Mouse (Mus musculus): Measurements from ENCODE around the gene Fbxo36. TPM values are rescaled to one million over a fixed set of nuclear protein-coding genes. Genes with fewer than 3 reads are reported as not detected.
A peak's percentile ranks its signal among the peaks of the same experiment; 100 is the strongest.

Fbxo36 gene
- polyA plus RNA-seq, 1 experiment from 2014 or later, result 20.0 TPM

DNA sequence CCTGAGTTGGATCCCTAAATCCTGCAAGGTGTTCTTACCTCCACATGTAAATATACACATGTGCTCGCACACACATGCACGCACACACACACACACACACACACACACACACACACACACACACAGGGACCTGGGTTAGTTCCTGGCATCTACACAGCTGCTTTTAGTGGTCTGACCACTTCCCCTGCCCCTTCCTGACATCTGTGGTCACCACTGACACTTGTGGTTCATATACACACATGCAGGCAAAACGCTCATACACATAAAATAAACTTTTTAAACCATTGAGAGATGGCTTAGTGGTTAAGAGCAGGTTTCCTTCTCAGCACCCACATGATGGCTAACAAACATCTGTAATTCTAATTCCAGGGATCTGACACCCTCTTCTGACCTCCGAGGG lies 75.4 kb downstream of the Fbxo36 start:
- Histone ChIP-seq H3K27me3 (replicated peaks; ENCODE audit: control insufficient read depth, insufficient read depth, low read length) (no peaks in the 10 kb centered on the region), H3K9me3 (ENCODE audit: control insufficient read depth, low read length) (no peaks in the 10 kb centered on the region), H3K4me3 (ENCODE audit: low read depth, low read length) (no peak overlapping the region), H3K27ac (replicated peaks; ENCODE audit: low read depth, low read length) (no peak overlapping the region), H3K4me1 (ENCODE audit: control insufficient read depth, insufficient read depth, low read length) (no peaks in the 10 kb centered on the region), H3K36me3 (ENCODE audit: control insufficient read depth, insufficient read depth, low read length) (no peaks in the 10 kb centered on the region), H3K4me2 (ENCODE audit: low read depth, low read length) (no peak overlapping the region), H3K9ac (ENCODE audit: low read depth, low read length) (no peak overlapping the region)
- DNase-seq (ENCODE audit: low spot score) (no peak), ATAC-seq (ENCODE audit: low read depth) (no peak)
- 81% methylated on average over 4 of the region's 4 CpGs for WGBS

DNA sequence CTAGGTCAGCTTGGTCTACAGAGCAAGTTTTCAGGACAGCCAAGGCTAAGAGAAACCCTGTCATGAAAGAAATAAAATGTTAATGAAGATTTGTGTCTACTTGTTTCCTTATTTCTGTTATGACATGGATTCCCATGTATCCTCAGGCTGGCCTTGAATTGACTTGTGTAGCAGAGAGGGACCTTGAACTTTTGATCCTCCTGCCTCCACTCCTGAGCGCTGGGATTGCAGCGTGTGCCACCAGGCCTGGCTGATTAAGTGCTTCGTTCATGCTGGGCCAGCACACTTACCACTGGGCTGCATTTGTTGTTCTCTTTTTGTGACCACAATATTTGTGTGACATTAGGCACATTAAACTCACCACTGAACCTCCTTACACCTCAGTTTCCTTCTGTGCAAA lies 79.2 kb downstream of the Fbxo36 start:
- Histone ChIP-seq H3K4me3 (ENCODE audit: low read depth, low read length) (no peak overlapping the region), H3K4me1 (ENCODE audit: control insufficient read depth, insufficient read depth, low read length) (no peaks in the 10 kb centered on the region), H3K36me3 (ENCODE audit: control insufficient read depth, insufficient read depth, low read length) (no peaks in the 10 kb centered on the region), H3K27me3 (replicated peaks; ENCODE audit: control insufficient read depth, insufficient read depth, low read length) (no peaks in the 10 kb centered on the region), H3K4me2 (ENCODE audit: low read depth, low read length) (no peak overlapping the region), H3K27ac (replicated peaks; ENCODE audit: low read depth, low read length) (no peak overlapping the region), H3K9ac (ENCODE audit: low read depth, low read length) (no peak overlapping the region), H3K9me3 (ENCODE audit: control insufficient read depth, low read length) (no peaks in the 10 kb centered on the region)
- no peak for ATAC-seq (ENCODE audit: low read depth)
- 85% methylated on average over 3 of the region's 3 CpGs for WGBS
- no peak for DNase-seq (ENCODE audit: low spot score)

DNA sequence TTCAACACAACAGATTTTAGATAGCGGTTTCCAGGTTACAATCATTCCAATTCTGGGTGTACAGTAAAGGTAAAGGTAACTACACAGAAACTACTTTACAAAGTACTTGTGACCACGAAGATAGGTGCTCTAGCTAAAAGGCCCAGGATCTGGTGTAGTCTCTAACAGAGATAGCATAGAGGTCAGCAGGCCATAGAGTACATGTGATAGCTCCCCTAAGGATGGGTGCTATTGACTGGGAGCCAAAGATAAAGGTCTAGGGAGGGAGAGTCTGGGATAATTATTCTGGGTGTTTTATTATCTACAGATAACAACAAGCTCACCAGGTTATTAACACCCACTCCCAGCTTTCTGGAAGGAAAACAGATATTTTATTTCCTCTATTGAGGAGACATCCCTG lies 83.8 kb downstream of the Fbxo36 start:
- 86% methylated on average over 2 of the region's 2 CpGs for WGBS

DNA sequence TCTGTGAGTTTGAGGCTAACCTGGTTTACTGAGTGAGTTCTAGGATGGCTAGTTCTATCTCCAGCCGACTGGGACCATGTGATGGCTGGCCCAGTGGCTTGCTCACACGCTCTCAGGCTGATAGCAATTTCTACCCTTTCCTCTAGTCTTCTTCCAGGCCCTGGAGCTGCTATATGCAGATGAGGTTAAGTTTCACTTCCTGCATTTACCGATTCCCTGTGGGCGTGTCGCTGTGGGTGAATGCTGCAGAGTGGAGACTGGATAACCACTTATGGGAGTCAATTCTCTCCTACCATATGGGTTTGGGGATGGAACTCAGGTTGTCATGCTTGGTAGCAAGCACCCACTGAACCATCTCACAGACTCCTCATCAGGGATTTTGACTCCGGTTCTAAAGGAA lies 84.5 kb downstream of the Fbxo36 start:
- DNase-seq (ENCODE audit: low spot score), result no peak
- Histone ChIP-seq H3K27me3 (replicated peaks; ENCODE audit: control insufficient read depth, insufficient read depth, low read length) (no peaks in the 10 kb centered on the region), H3K36me3 (ENCODE audit: control insufficient read depth, insufficient read depth, low read length) (no peaks in the 10 kb centered on the region), H3K4me3 (ENCODE audit: low read depth, low read length) (no peak overlapping the region), H3K27ac (replicated peaks; ENCODE audit: low read depth, low read length) (no peak overlapping the region), H3K4me1 (ENCODE audit: control insufficient read depth, insufficient read depth, low read length) (no peaks in the 10 kb centered on the region), H3K9me3 (ENCODE audit: control insufficient read depth, low read length) (no peaks in the 10 kb centered on the region), H3K9ac (ENCODE audit: low read depth, low read length) (no peak overlapping the region), H3K4me2 (ENCODE audit: low read depth, low read length) (no peak overlapping the region)
- no peak for ATAC-seq (ENCODE audit: low read depth)
- 66% methylated on average over 6 of the region's 6 CpGs for WGBS

More for the DNA sequence above, 83.8 kb downstream of the Fbxo36 start:
- Histone ChIP-seq H3K4me2 (ENCODE audit: low read depth, low read length) (no peak overlapping the region), H3K4me3 (ENCODE audit: low read depth, low read length) (no peak overlapping the region), H3K9ac (ENCODE audit: low read depth, low read length) (no peak overlapping the region), H3K36me3 (ENCODE audit: control insufficient read depth, insufficient read depth, low read length) (no peaks in the 10 kb centered on the region), H3K27ac (replicated peaks; ENCODE audit: low read depth, low read length) (no peak overlapping the region), H3K9me3 (ENCODE audit: control insufficient read depth, low read length) (no peaks in the 10 kb centered on the region), H3K4me1 (ENCODE audit: control insufficient read depth, insufficient read depth, low read length) (no peaks in the 10 kb centered on the region), H3K27me3 (replicated peaks; ENCODE audit: control insufficient read depth, insufficient read depth, low read length) (no peaks in the 10 kb centered on the region)
- no peak for DNase-seq (ENCODE audit: low spot score)
- ATAC-seq (ENCODE audit: low read depth), result no peak

DNA sequence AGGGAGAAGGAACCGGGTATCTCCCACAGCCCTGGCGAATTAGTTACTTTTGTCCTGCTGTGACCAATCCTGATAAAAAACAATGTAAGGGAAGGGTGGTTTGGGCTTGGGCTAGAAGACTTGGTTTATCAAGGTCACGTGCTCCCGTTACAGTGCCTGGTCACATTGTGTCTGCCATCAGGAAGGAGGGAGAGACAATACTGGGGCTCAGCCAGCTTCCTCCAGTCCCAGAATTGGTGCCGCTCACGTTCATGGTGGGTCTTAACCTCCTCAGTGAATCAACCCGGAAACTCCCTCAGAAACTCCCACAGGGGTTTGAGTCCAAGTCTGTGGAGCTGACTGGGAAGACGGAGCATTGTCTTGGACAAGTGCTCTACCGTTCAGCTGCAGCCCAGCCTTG lies 86.0 kb downstream of the Fbxo36 start:
- Histone ChIP-seq H3K27ac (replicated peaks; ENCODE audit: low read depth, low read length) (no peak overlapping the region), H3K9ac (ENCODE audit: low read depth, low read length) (no peak overlapping the region), H3K36me3 (ENCODE audit: control insufficient read depth, insufficient read depth, low read length) (no peaks in the 10 kb centered on the region), H3K4me2 (ENCODE audit: low read depth, low read length) (no peak overlapping the region), H3K4me3 (ENCODE audit: low read depth, low read length) (no peak overlapping the region), H3K27me3 (replicated peaks; ENCODE audit: control insufficient read depth, insufficient read depth, low read length) (no peaks in the 10 kb centered on the region), H3K4me1 (ENCODE audit: control insufficient read depth, insufficient read depth, low read length) (no peaks in the 10 kb centered on the region), H3K9me3 (ENCODE audit: control insufficient read depth, low read length) (no peaks in the 10 kb centered on the region)
- WGBS, result 79% methylated on average over 9 of the region's 9 CpGs
- DNase-seq (ENCODE audit: low spot score), result no peak
- ATAC-seq (ENCODE audit: low read depth), result no peak

DNA sequence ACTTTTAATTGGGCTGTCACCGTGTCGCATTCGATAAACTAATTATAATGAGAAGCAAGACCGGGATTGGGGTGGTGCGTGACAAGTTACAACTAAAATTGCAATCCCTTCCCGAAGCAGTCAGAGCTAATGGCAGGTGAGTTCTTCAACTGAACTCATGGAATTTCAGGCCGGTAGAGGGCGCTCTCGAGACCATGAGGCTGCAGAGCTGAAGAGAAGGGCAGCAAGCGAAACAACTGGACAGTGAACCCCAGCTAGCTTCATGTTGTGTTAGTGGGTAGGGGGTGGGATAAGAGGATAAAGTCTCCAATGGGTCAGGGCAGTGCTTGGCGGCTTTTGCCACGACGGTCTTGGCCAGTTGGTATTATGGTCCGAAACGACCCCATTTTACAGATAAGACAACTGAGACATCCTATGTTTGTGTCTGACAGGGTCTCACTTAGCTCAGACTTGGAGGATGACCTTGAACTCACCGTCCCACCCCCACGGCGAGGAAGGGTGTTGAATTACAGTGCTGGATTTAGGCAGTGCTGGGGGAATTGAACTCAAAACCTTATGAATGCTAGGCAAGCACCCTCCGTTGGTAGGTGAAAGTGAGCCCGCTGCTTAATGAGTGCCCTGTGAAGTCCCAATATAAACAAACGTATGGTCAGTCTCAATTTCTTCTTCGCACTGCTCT lies 94.0 kb downstream of the Fbxo36 start:
- WGBS, result 14% methylated on average over 22 of the region's 22 CpGs
- Histone ChIP-seq H3K9me3 (ENCODE audit: control insufficient read depth, low read length) (no peaks in the 10 kb centered on the region), H3K4me2 (ENCODE audit: low read depth, low read length) (peak overlapping the region; percentile 88), H3K27me3 (replicated peaks; ENCODE audit: control insufficient read depth, insufficient read depth, low read length) (peaks cover 21% of the 10 kb centered on the region), H3K4me1 (ENCODE audit: control insufficient read depth, insufficient read depth, low read length) (no peaks in the 10 kb centered on the region), H3K27ac (replicated peaks; ENCODE audit: low read depth, low read length) (no peak overlapping the region), H3K4me3 (ENCODE audit: low read depth, low read length) (peak overlapping the region; percentile 53), H3K36me3 (ENCODE audit: control insufficient read depth, insufficient read depth, low read length) (no peaks in the 10 kb centered on the region), H3K9ac (ENCODE audit: low read depth, low read length) (0 out of 2 replicates have a peak overlapping the region, but pooled peaks have one; percentile 64)
- ATAC-seq (ENCODE audit: low read depth) (no peak; the same call in 1 of the 2 replicates), DNase-seq (ENCODE audit: low spot score) (peak; percentile 60)

- H3K4me3 ChIP-seq (ENCODE audit: low read depth, low read length), result peak overlapping the region; percentile 53
- H3K4me2 ChIP-seq (ENCODE audit: low read depth, low read length), result peak overlapping the region; percentile 88
- H3K9ac ChIP-seq (ENCODE audit: low read depth, low read length), result peak overlapping the region; percentile 64
- no peaks in the 10 kb centered on the region for H3K4me1 ChIP-seq (ENCODE audit: control insufficient read depth, insufficient read depth, low read length)
- H3K9me3 ChIP-seq (ENCODE audit: control insufficient read depth, low read length), result no peaks in the 10 kb centered on the region
- peaks cover 21% of the 10 kb centered on the region for H3K27me3 ChIP-seq (replicated peaks; ENCODE audit: control insufficient read depth, insufficient read depth, low read length)
- peak; percentile 25 for DNase-seq (ENCODE audit: low spot score)
- ATAC-seq (ENCODE audit: low read depth), result no peak
- H3K27ac ChIP-seq (replicated peaks; ENCODE audit: low read depth, low read length), result no peak overlapping the region
- H3K36me3 ChIP-seq (ENCODE audit: control insufficient read depth, insufficient read depth, low read length), result no peaks in the 10 kb centered on the region
- 0% methylated on average over 12 of the region's 12 CpGs for WGBS
Measured at GRCm38 (mm10) chr1:84934151-84934502, 94.5 kb downstream of the Fbxo36 start.

- WGBS, result under 1% methylated on average over 33 of the region's 59 CpGs
- Histone ChIP-seq H3K4me2 (ENCODE audit: low read depth, low read length) (peak within 1 kb of the TSS; percentile 88), H3K27me3 (replicated peaks; ENCODE audit: control insufficient read depth, insufficient read depth, low read length) (peaks cover 21% of the 10 kb centered on the region), H3K9me3 (ENCODE audit: control insufficient read depth, low read length) (no peaks in the 10 kb centered on the region), H3K36me3 (ENCODE audit: control insufficient read depth, insufficient read depth, low read length) (no peaks in the 10 kb centered on the region), H3K9ac (ENCODE audit: low read depth, low read length) (peak within 1 kb of the TSS; percentile 64), H3K4me1 (ENCODE audit: control insufficient read depth, insufficient read depth, low read length) (no peaks in the 10 kb centered on the region), H3K4me3 (ENCODE audit: low read depth, low read length) (peak within 1 kb of the TSS; percentile 53), H3K27ac (replicated peaks; ENCODE audit: low read depth, low read length) (no peak within 1 kb of the TSS)
- DNase-seq (ENCODE audit: low spot score) (peak; percentile 84), ATAC-seq (ENCODE audit: low read depth) (peak; percentile 81)
Measured at GRCm38 (mm10) chr1:84934503-84935333, 95.1 kb downstream of the Fbxo36 start, which contains the start of gene Slc16a14. TSS of gene Slc16a14 (minus strand) at chr1:84935134.
